Comparison of ENCODE assay signal across 8 mouse cellular contexts in the genomic region with DNA sequence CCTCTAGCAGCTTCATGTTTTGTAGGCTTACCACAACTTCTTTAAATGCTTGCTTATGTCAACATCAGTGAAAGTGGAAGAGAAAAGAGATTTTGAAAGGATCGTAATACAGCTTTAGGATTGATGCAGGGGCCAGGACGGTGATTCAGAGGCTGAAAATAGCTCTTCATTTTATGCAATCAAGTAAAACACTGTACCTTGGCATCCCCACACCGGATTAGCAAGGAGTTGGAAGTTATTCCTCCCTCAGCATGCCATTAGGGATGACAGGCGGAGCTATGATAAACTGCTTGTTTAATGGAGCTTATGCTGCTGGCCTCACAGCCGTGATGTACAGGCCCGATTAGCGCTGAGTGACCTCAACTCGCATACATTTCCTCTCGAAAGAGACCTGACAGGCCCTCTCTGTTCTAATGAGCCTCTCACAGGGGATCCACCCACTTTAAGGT.
DNase-seq lines count a peak whose midpoint lies in the region; TF ChIP-seq lines count a peak whose summit lies in the region.

No protein-coding gene starts in this region.

- no peak for TF ChIP-seq POLR2A in spleen, adult 2 months (IDR thresholded peaks at IDR 0.05; ENCODE audit: low read depth, low read length)
- TF ChIP-seq POLR2A in small intestine, adult 2 months (IDR thresholded peaks at IDR 0.05; ENCODE audit: low read depth, low read length), result no peak

- no peak for TF ChIP-seq CTCF in spleen, adult 2 months (IDR thresholded peaks at IDR 0.05; ENCODE audit: extremely low read depth, insufficient read depth, insufficient read length, insufficient replicate concordance)
- TF ChIP-seq CTCF in small intestine, adult 2 months (IDR thresholded peaks at IDR 0.05; ENCODE audit: extremely low read depth, insufficient read length, insufficient replicate concordance, low read depth, low read length), result no peak

- 39% methylated on average over 9 of the region's 9 CpGs for WGBS in spleen, adult 2 months
- 64% methylated on average over 9 of the region's 9 CpGs for WGBS in small intestine, adult 2 months

- H3K4me3 ChIP-seq in spleen, adult 2 months (ENCODE audit: extremely low read depth, insufficient read depth, insufficient read length), result no peak overlapping the region; the same call in 1 of the 2 replicates
- H3K4me3 ChIP-seq in small intestine, adult 2 months (ENCODE audit: low read depth, low read length), result no peak overlapping the region

- DNase-seq in adrenal gland, adult 2 months, result peak; percentile 46
- DNase-seq in adrenal gland, adult 8-10 months, result no peak
- no peak for DNase-seq in spleen, adult 2 months (ENCODE audit: low read depth in 1 of 2, low spot score in 2 of 2)
- DNase-seq in spleen, postnatal 10 days (ENCODE audit: low spot score in 2 of 2), result no peak
- peak; percentile 58 to 59 for DNase-seq in heart, adult 9 months (ENCODE audit: low spot score in 2 of 2)
- DNase-seq in kidney, postnatal 10 days, result peak; percentile 37
- DNase-seq in right cerebral cortex, postnatal 4 days, result no peak

- peak overlapping the region; percentile 68 for H3K27ac ChIP-seq in spleen, adult 2 months (ENCODE audit: insufficient read depth, low read length)
- peak overlapping the region; percentile 44 for H3K27ac ChIP-seq in small intestine, adult 2 months (ENCODE audit: insufficient read depth, low read depth, low read length)

- no peaks in the 10 kb centered on the region for H3K27me3 ChIP-seq in spleen, adult 2 months (ENCODE audit: control insufficient read depth, insufficient read depth, low read length)
- no peaks in the 10 kb centered on the region for H3K27me3 ChIP-seq in small intestine, adult 2 months (ENCODE audit: control insufficient read depth, insufficient read depth, low read length)

- H3K36me3 ChIP-seq in spleen, adult 2 months (ENCODE audit: control insufficient read depth, insufficient read depth, low read length), result no peaks in the 10 kb centered on the region
- no peaks in the 10 kb centered on the region for H3K36me3 ChIP-seq in small intestine, adult 2 months (ENCODE audit: control insufficient read depth, insufficient read depth, low read length)

- peaks cover 37% of the 10 kb centered on the region for H3K4me1 ChIP-seq in spleen, adult 2 months (ENCODE audit: control insufficient read depth, insufficient read depth, insufficient read length)
- H3K4me1 ChIP-seq in small intestine, adult 2 months (ENCODE audit: control insufficient read depth, insufficient read depth, insufficient read length, low read length), result peaks cover 6% of the 10 kb centered on the region

Comparison
In these comparisons a context has a peak if more than half of its experiments do, and no peak if none do; other contexts are left out.
1. DNase-seq: peak in adrenal gland, adult 2 months (single experiment), heart, adult 9 months (2 of 2) and kidney, postnatal 10 days (single experiment); none in adrenal gland, adult 8-10 months (single experiment), spleen, adult 2 months (0 of 2), spleen, postnatal 10 days (0 of 2) and right cerebral cortex, postnatal 4 days (single experiment).